Comparison of ENCODE assay signal across 11 mouse cellular contexts in the genomic region with DNA sequence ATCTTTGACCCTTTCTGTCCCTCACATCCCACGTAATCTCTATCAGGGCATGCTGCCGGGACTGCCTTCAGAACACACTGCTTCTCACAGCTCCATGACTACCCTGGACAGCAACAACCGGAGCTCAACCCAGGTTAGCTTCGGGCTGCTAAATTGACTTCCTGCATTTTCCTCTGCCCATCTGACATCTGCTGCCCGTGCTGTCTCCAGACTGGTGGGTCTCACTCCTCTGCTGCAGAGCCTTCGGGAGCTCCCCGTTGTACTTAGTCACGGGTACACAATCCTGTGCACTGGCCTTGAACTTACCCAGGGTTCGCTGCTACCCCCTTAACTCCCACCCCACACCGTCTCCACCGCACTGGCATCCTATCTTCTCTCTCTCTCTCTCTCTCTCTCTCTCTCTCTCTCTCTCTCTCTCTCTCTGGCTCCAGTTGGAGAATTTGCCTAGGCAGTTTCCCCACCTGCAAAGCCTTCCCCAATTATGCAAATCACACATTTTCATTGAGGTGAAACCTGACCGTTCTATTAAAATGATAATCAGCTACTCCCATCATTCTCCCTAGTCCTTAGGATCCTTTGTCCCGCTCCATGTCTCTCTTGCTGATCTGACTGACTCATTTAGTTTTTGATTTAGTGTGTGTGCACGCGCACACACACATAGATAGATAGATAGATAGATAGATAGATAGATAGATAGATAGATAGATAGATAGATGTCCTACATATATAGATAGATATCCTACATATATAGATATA.
DNase-seq lines count a peak whose midpoint lies in the region; ATAC-seq and TF ChIP-seq lines count a peak whose summit lies in the region.
"Had no signal": no experiment of that assay in that cellular context is flagged by ENCODE, and none has a peak within 500 bp of the region (broad histone marks: within the 10 kb centered on the region; RNA-seq: fewer than 3 reads in every experiment).

No protein-coding gene starts in this region.

- no peak overlapping the region for H3K4me3 ChIP-seq in layer of hippocampus, adult 2 months
- no peak overlapping the region for H3K4me3 ChIP-seq in hindbrain, embryonic 15.5 days
- no peak overlapping the region for H3K4me3 ChIP-seq in neural tube, embryonic 15.5 days (replicated peaks)
- H3K4me3 ChIP-seq: limb, embryonic 15.5 days had no signal

- H3K9me3 ChIP-seq in hindbrain, embryonic 15.5 days: no peaks in the 10 kb centered on the region
- no peaks in the 10 kb centered on the region for H3K9me3 ChIP-seq in neural tube, embryonic 15.5 days (replicated peaks)
- H3K9me3 ChIP-seq: limb, embryonic 15.5 days had no signal

- H3K4me2 ChIP-seq in hindbrain, embryonic 15.5 days: peak overlapping the region; percentile 23; the same call in 1 of the 2 replicates
- peak overlapping the region; percentile 32 for H3K4me2 ChIP-seq in neural tube, embryonic 15.5 days
- H3K4me2 ChIP-seq: limb, embryonic 15.5 days had no signal

- H3K27ac ChIP-seq in layer of hippocampus, adult 2 months: peak overlapping the region; percentile 65; the same call in 1 of the 2 replicates
- no peak overlapping the region; the same call in 1 of the 2 replicates for H3K27ac ChIP-seq in hindbrain, embryonic 15.5 days (replicated peaks)
- 0 out of 2 replicates have a peak overlapping the region, but pooled peaks have one; percentile 41 for H3K27ac ChIP-seq in neural tube, embryonic 15.5 days (replicated peaks)
- H3K27ac ChIP-seq: limb, embryonic 15.5 days had no signal

- DNase-seq in layer of hippocampus, adult 2 months (ENCODE audit: low spot score in 2 of 2): no peak
- no peak for DNase-seq in layer of hippocampus, postnatal 25 days (ENCODE audit: extremely low spot score in 1 of 2, low spot score in 1 of 2)
- DNase-seq in embryo, embryonic 9.5 days (ENCODE audit: extremely low spot score): peak; percentile 32
- DNase-seq in cerebellum, adult 8-10 months: no peak
- no peak for DNase-seq in natural killer cell, adult 2 months (ENCODE audit: low spot score in 2 of 2)
- no peak for DNase-seq in layer of hippocampus, adult 18-20 months (ENCODE audit: low spot score in 2 of 2)
- DNase-seq: thymus, postnatal 14 days had no signal

- no peaks in the 10 kb centered on the region for H3K36me3 ChIP-seq in hindbrain, embryonic 15.5 days
- H3K36me3 ChIP-seq in neural tube, embryonic 15.5 days: no peaks in the 10 kb centered on the region
- H3K36me3 ChIP-seq: limb, embryonic 15.5 days had no signal

- H3K9ac ChIP-seq in hindbrain, embryonic 15.5 days: no peak overlapping the region
- no peak overlapping the region for H3K9ac ChIP-seq in neural tube, embryonic 15.5 days (replicated peaks)
- H3K9ac ChIP-seq: limb, embryonic 15.5 days had no signal

- H3K27me3 ChIP-seq in hindbrain, embryonic 15.5 days: no peaks in the 10 kb centered on the region
- no peaks in the 10 kb centered on the region for H3K27me3 ChIP-seq in neural tube, embryonic 15.5 days (replicated peaks)
- H3K27me3 ChIP-seq: Patski had no signal

- peaks cover 31% of the 10 kb centered on the region for H3K4me1 ChIP-seq in hindbrain, embryonic 15.5 days (replicated peaks)
- H3K4me1 ChIP-seq in neural tube, embryonic 15.5 days: peaks cover 32% of the 10 kb centered on the region

- no peak for TF ChIP-seq CTCF in layer of hippocampus, adult 2 months (conservative IDR thresholded peaks at IDR 0.05)

- 8% methylated on average over 15 of the region's 15 CpGs for WGBS in hindbrain, embryonic 15.5 days
- 6% methylated on average over 15 of the region's 15 CpGs for WGBS in neural tube, embryonic 15.5 days

- peak; percentile 47; the same call in 1 of the 2 replicates for ATAC-seq in hindbrain, embryonic 15.5 days (ENCODE audit: low FRiP score, low read depth)
- peak; percentile 56 for ATAC-seq in neural tube, embryonic 15.5 days (ENCODE audit: low FRiP score)
- ATAC-seq: Patski had no signal
